Mouse (Mus musculus): ENCODE measurements around the gene Slc46a3. TPM values are rescaled to one million over a fixed set of nuclear protein-coding genes. Genes with fewer than 3 reads are reported as not detected.

The Slc46a3 gene
- 2.5 TPM in 2 replicates for polyA plus RNA-seq (2016; fragmentation: Nextera tagmentation; extraction: Ambion mirVana)

GRCm38 (mm10) chr5:147894455-147895076 is at the start of gene Slc46a3:
Slc46a3 (minus strand) TSS chr5:147894815.
- peak within 1 kb of the TSS; percentile 24; the same call in 1 of the 2 replicates for H3K27ac ChIP-seq (replicated peaks)
- no peaks in the 10 kb centered on the region for H3K36me3 ChIP-seq (replicated peaks)
- peaks cover 42% of the 10 kb centered on the region for H3K27me3 ChIP-seq (replicated peaks; ENCODE audit: low read depth, poor library complexity, severe bottlenecking)
- WGBS, result under 1% methylated on average over 47 of the region's 47 CpGs
- H3K9me3 ChIP-seq, result no peaks in the 10 kb centered on the region
- peak; percentile 96 for DNase-seq (ENCODE audit: low spot score)
- H3K4me3 ChIP-seq, result peak within 1 kb of the TSS; percentile 74
- peaks cover 25% of the 10 kb centered on the region for H3K4me1 ChIP-seq

- Histone ChIP-seq H3K4me1 (no peaks in the 10 kb centered on the region), H3K4me3 (no peak overlapping the region), H3K9me3 (peaks cover 10% of the 10 kb centered on the region; the same call in 1 of the 2 replicates), H3K27me3 (replicated peaks; ENCODE audit: low read depth, poor library complexity, severe bottlenecking) (no peaks in the 10 kb centered on the region), H3K27ac (replicated peaks) (no peak overlapping the region), H3K36me3 (replicated peaks) (no peaks in the 10 kb centered on the region)
- WGBS, result 80% methylated on average over 5 of the region's 5 CpGs
- no peak for DNase-seq (ENCODE audit: low spot score)
Measured at GRCm38 (mm10) chr5:147939226-147939625, 44.6 kb upstream of the Slc46a3 start.

- Histone ChIP-seq H3K36me3 (replicated peaks) (no peaks in the 10 kb centered on the region), H3K9me3 (peaks cover 3% of the 10 kb centered on the region; the same call in 1 of the 2 replicates)
- WGBS, result 90% methylated on average over 13 of the region's 13 CpGs
Measured at GRCm38 (mm10) chr5:147935096-147935495, 40.5 kb upstream of the Slc46a3 start.

GRCm38 (mm10) chr5:147928668-147929497 is 34.3 kb upstream of the Slc46a3 start:
- no peaks in the 10 kb centered on the region for H3K27me3 ChIP-seq (replicated peaks; ENCODE audit: low read depth, poor library complexity, severe bottlenecking)
- H3K27ac ChIP-seq (replicated peaks), result no peak overlapping the region
- WGBS, result 79% methylated on average over 7 of the region's 7 CpGs
- H3K9me3 ChIP-seq, result no peaks in the 10 kb centered on the region
- H3K36me3 ChIP-seq (replicated peaks), result no peaks in the 10 kb centered on the region
- no peaks in the 10 kb centered on the region for H3K4me1 ChIP-seq
- no peak overlapping the region for H3K4me3 ChIP-seq
- no peak for DNase-seq (ENCODE audit: low spot score)

More at GRCm38 (mm10) chr5:147935096-147935495, 40.5 kb upstream of the Slc46a3 start:
- DNase-seq (ENCODE audit: low spot score), result no peak
- H3K4me1 ChIP-seq, result no peaks in the 10 kb centered on the region
- H3K27me3 ChIP-seq (replicated peaks; ENCODE audit: low read depth, poor library complexity, severe bottlenecking), result no peaks in the 10 kb centered on the region
- H3K4me3 ChIP-seq, result no peak overlapping the region
- H3K27ac ChIP-seq (replicated peaks), result no peak overlapping the region

GRCm38 (mm10) chr5:147925935-147926604 is 31.5 kb upstream of the Slc46a3 start:
- WGBS, result 66% methylated on average over 15 of the region's 15 CpGs
- Histone ChIP-seq H3K27ac (replicated peaks) (no peak overlapping the region), H3K4me1 (no peaks in the 10 kb centered on the region), H3K36me3 (replicated peaks) (no peaks in the 10 kb centered on the region), H3K9me3 (no peaks in the 10 kb centered on the region), H3K4me3 (no peak overlapping the region), H3K27me3 (replicated peaks; ENCODE audit: low read depth, poor library complexity, severe bottlenecking) (no peaks in the 10 kb centered on the region)
- DNase-seq (ENCODE audit: low spot score), result peak; percentile 45

- Histone ChIP-seq H3K4me1 (no peaks in the 10 kb centered on the region), H3K27me3 (replicated peaks; ENCODE audit: low read depth, poor library complexity, severe bottlenecking) (no peaks in the 10 kb centered on the region), H3K36me3 (replicated peaks) (no peaks in the 10 kb centered on the region), H3K27ac (replicated peaks) (no peak overlapping the region), H3K9me3 (no peaks in the 10 kb centered on the region), H3K4me3 (no peak overlapping the region)
- WGBS, result 81% methylated on average over 5 of the region's 5 CpGs
- no peak for DNase-seq (ENCODE audit: low spot score)
Measured at GRCm38 (mm10) chr5:147924621-147925020, 30.0 kb upstream of the Slc46a3 start.

GRCm38 (mm10) chr5:147918044-147918846 is 23.6 kb upstream of the Slc46a3 start:
- WGBS, result 73% methylated on average over 17 of the region's 17 CpGs
- Histone ChIP-seq H3K36me3 (replicated peaks) (no peaks in the 10 kb centered on the region), H3K27me3 (replicated peaks; ENCODE audit: low read depth, poor library complexity, severe bottlenecking) (no peaks in the 10 kb centered on the region), H3K4me3 (no peak overlapping the region), H3K9me3 (no peaks in the 10 kb centered on the region), H3K27ac (replicated peaks) (no peak overlapping the region), H3K4me1 (peaks cover 8% of the 10 kb centered on the region)
- no peak for DNase-seq (ENCODE audit: low spot score)

GRCm38 (mm10) chr5:147916171-147916570 is 21.6 kb upstream of the Slc46a3 start:
- H3K27me3 ChIP-seq (replicated peaks; ENCODE audit: low read depth, poor library complexity, severe bottlenecking), result no peaks in the 10 kb centered on the region
- H3K9me3 ChIP-seq, result no peaks in the 10 kb centered on the region
- H3K36me3 ChIP-seq (replicated peaks), result no peaks in the 10 kb centered on the region
- 91% methylated on average over 9 of the region's 9 CpGs for WGBS
- H3K27ac ChIP-seq (replicated peaks), result no peak overlapping the region
- no peak overlapping the region for H3K4me3 ChIP-seq
- DNase-seq (ENCODE audit: low spot score), result no peak
- peaks cover 11% of the 10 kb centered on the region for H3K4me1 ChIP-seq

GRCm38 (mm10) chr5:147915038-147915566 is 20.5 kb upstream of the Slc46a3 start:
- 0 out of 2 replicates have a peak, but pooled peaks cover 4% of the 10 kb centered on the region for H3K9me3 ChIP-seq
- H3K36me3 ChIP-seq (replicated peaks), result no peaks in the 10 kb centered on the region
- no peak overlapping the region for H3K27ac ChIP-seq (replicated peaks)
- no peaks in the 10 kb centered on the region for H3K27me3 ChIP-seq (replicated peaks; ENCODE audit: low read depth, poor library complexity, severe bottlenecking)
- DNase-seq (ENCODE audit: low spot score), result no peak
- 57% methylated on average over 6 of the region's 6 CpGs for WGBS
- H3K4me1 ChIP-seq, result peaks cover 11% of the 10 kb centered on the region
- H3K4me3 ChIP-seq, result no peak overlapping the region

GRCm38 (mm10) chr5:147913241-147913842 is 18.7 kb upstream of the Slc46a3 start:
- peak overlapping the region; percentile 48; the same call in 1 of the 2 replicates for H3K27ac ChIP-seq (replicated peaks)
- 38% methylated on average over 14 of the region's 14 CpGs for WGBS
- peak; percentile 48 for DNase-seq (ENCODE audit: low spot score)

GRCm38 (mm10) chr5:147911744-147912143 is 17.1 kb upstream of the Slc46a3 start:
- Histone ChIP-seq H3K27ac (replicated peaks) (no peak overlapping the region), H3K27me3 (replicated peaks; ENCODE audit: low read depth, poor library complexity, severe bottlenecking) (no peaks in the 10 kb centered on the region), H3K9me3 (0 out of 2 replicates have a peak, but pooled peaks cover 4% of the 10 kb centered on the region), H3K4me3 (no peak overlapping the region), H3K36me3 (replicated peaks) (no peaks in the 10 kb centered on the region), H3K4me1 (peaks cover 11% of the 10 kb centered on the region)
- WGBS, result 81% methylated on average over 5 of the region's 5 CpGs
- DNase-seq (ENCODE audit: low spot score), result no peak

More at GRCm38 (mm10) chr5:147913241-147913842, 18.7 kb upstream of the Slc46a3 start:
- H3K27me3 ChIP-seq (replicated peaks; ENCODE audit: low read depth, poor library complexity, severe bottlenecking), result no peaks in the 10 kb centered on the region
- H3K4me3 ChIP-seq, result 0 out of 2 replicates have a peak overlapping the region, but pooled peaks have one; percentile 5
- 0 out of 2 replicates have a peak, but pooled peaks cover 4% of the 10 kb centered on the region for H3K9me3 ChIP-seq
- no peaks in the 10 kb centered on the region for H3K36me3 ChIP-seq (replicated peaks)
- H3K4me1 ChIP-seq, result peaks cover 11% of the 10 kb centered on the region
